Mouse (Mus musculus) E14TG2a.4 (cell line): ENCODE data around the gene Olfr186.
"Not testable (repeated sequence)": the region's sequence is repeated elsewhere in the genome, so short reads cannot be mapped to it uniquely, and the experiment has no call there.

Experiments
- H3K27me3 ChIP-seq: 2 replicates; pipeline ENCODE4 v1.6.1; 2014; ENCODE audit warnings: low read length, control low read depth; ENCODE audit not compliant: insufficient read depth
- H3K36me3 ChIP-seq: 2 replicates; pipeline ENCODE4 v1.6.1; 2014; ENCODE audit warnings: low read length, control low read depth; ENCODE audit not compliant: insufficient read depth
- H3K4me1 ChIP-seq: replicated peaks from 2 replicates; pipeline ENCODE4 v1.6.1; 2014; ENCODE audit warnings: low read depth, low read length, control low read depth
- H3K4me3 ChIP-seq: replicated peaks from 2 replicates; pipeline ENCODE4 v1.5.1; 2014; ENCODE audit warnings: mild to moderate bottlenecking, low read length
- H3K9me3 ChIP-seq: 2 replicates; pipeline ENCODE4 v1.6.1; 2014; ENCODE audit warnings: low read length, control low read depth
- CTCF ChIP-seq: conservative IDR thresholded peaks from 2 replicates; pipeline ENCODE4 v1.5.1; 2014; ENCODE audit warnings: low read length
- NANOG ChIP-seq: IDR thresholded peaks from 2 replicates; pipeline ENCODE4 v1.6.1; 2014; ENCODE audit warnings: borderline replicate concordance, low read length, mixed read lengths
- POU5F1 ChIP-seq: IDR thresholded peaks from 2 replicates; pipeline ENCODE4 v1.6.1; 2014; ENCODE audit warnings: low read length, borderline replicate concordance

Olfr186 gene

DNA sequence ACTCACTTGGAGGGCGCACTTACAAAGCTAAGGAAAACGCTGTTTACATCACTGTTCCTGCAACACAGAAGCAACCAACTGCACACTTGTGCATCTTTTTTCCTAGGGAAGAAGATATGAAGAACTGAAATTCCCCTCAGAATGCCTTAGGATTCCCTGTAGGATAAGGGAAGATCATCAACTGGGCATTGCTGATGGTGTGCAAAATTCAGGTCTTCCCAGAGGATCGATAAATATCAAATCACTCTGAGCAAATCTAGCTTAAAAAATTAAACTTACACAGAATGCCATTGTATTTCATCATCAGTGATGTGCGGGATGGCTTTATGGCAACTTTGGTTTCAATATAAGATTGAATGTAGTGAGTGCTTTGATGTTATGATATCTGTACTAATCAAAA, at the start of gene Olfr186:
TSS of gene Olfr186 (minus strand) at position 101 of the 400 bp plus-strand sequence.
- no peak for TF ChIP-seq POU5F1
- TF ChIP-seq NANOG, result no peak
- TF ChIP-seq CTCF, result no peak
- no peaks in the 10 kb centered on the region for H3K4me1 ChIP-seq
- H3K36me3 ChIP-seq, result no peaks in the 10 kb centered on the region
- no peaks in the 10 kb centered on the region for H3K27me3 ChIP-seq
- no peak within 1 kb of the TSS for H3K4me3 ChIP-seq
- H3K9me3 ChIP-seq, result no peaks in the 10 kb centered on the region

DNA sequence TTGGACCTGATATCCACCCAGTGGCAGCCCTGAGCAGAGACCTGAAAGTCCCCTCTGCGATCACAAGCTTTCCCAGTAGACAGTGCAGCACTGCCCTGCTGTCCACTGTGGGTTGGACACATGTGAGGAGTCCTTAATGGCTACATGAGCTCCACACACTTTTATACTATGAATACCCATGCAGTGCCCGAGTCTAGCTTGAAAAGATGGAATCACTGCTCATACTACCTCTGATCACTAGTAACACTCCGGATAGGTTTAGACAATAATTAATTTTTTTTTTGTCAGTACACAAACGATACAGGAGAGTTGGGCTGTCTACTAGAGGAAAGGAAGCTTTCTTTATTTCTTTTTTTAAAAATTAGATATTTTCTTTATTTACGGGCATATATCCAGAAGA, 47.8 kb upstream of the Olfr186 start, which contains the start of gene Olfr190:
TSS of gene Olfr190 (minus strand) at position 101 of the 400 bp plus-strand sequence.
- Histone ChIP-seq H3K4me3 (no peak within 1 kb of the TSS), H3K9me3 (no peaks in the 10 kb centered on the region), H3K36me3 (no peaks in the 10 kb centered on the region), H3K27me3 (no peaks in the 10 kb centered on the region), H3K4me1 (no peaks in the 10 kb centered on the region)
- TF ChIP-seq POU5F1 (no peak), NANOG (no peak), CTCF (no peak)

DNA sequence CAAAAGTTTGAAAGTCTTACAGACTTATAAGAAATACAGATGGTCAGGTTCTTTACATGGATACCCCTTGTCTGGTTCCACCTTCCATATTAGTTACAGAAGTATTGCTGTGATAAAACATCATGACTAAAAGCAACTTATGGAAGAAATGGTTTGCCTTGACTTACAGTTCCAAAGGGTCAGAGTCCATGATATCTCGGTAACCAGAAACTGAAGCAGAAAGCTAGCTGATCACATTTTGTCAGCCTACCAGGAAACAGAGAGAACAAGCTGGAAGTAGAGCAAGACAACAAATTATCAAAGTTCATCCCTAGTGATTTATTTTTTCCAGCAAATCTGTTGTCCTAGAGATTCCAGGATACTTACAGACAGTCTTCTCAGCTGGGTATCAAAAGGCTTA, 43.4 kb upstream of the Olfr186 start:
- Histone ChIP-seq H3K36me3 (no peaks in the 10 kb centered on the region), H3K27me3 (no peaks in the 10 kb centered on the region), H3K9me3 (no peaks in the 10 kb centered on the region), H3K4me3 (no peak overlapping the region), H3K4me1 (no peaks in the 10 kb centered on the region)
- no peak for TF ChIP-seq CTCF
- TF ChIP-seq NANOG, result no peak
- no peak for TF ChIP-seq POU5F1

GRCm38 (mm10) chr16:59071755-59072154, 41.7 kb upstream of the Olfr186 start:
- TF ChIP-seq CTCF (no peak), POU5F1 (no peak), NANOG (no peak)
- Histone ChIP-seq H3K36me3 (no peaks in the 10 kb centered on the region), H3K27me3 (no peaks in the 10 kb centered on the region), H3K9me3 (no peaks in the 10 kb centered on the region), H3K4me3 (no peak overlapping the region), H3K4me1 (no peaks in the 10 kb centered on the region)

DNA sequence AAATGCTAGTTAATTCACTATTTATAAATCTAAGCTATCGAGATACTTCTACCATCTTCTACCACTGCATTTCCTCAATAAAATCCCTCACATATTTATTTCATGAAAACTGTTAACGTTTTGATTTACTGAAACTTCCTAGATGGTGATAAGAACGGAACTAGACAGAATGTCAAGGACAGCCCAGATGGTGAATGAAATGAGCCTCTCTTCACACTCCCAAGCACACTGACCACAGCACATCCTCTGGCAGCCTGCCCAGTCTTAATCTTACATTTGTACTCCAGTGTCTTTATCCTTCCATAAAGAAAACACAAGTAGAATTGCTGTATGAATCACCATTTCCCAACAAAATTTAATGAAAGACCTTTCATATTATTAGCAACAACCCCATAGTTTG, 32.3 kb upstream of the Olfr186 start:
- not testable (repeated sequence) for H3K27me3 ChIP-seq, H3K36me3 ChIP-seq, H3K9me3 ChIP-seq, H3K4me3 ChIP-seq, H3K4me1 ChIP-seq

- not testable (repeated sequence) for H3K4me3 ChIP-seq, H3K27me3 ChIP-seq, H3K9me3 ChIP-seq, H3K4me1 ChIP-seq, H3K36me3 ChIP-seq
These were observed 19.2 kb upstream of the Olfr186 start for GRCm38 (mm10) chr16:59049286-59049685.

GRCm38 (mm10) chr16:59048860-59049259, 18.8 kb upstream of the Olfr186 start:
- Histone ChIP-seq H3K4me3 (no peak overlapping the region), H3K27me3 (no peaks in the 10 kb centered on the region), H3K4me1 (no peaks in the 10 kb centered on the region), H3K36me3 (no peaks in the 10 kb centered on the region), H3K9me3 (no peaks in the 10 kb centered on the region)
- TF ChIP-seq NANOG, result no peak
- no peak for TF ChIP-seq CTCF

DNA sequence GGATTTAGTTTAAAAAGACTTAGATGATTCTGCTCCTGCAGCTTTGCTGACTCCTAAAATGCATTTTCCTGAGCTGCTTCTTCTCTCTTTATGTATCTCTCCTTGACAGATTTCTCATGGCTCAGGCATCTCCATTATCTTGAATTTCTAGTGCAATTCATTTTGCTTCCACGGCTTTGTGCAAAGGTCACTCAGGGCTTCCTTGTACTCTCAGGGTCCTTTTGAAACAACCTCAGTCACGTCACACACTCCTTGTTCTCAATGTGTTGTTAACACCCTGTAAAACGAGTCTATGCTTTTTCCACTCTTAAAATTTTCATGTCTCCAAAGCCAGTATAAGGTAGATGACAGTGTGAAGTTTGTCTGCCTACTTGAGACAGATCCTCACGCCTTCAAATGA, 17.5 kb upstream of the Olfr186 start:
- TF ChIP-seq CTCF (no peak), POU5F1 (no peak), NANOG (no peak)
- no peaks in the 10 kb centered on the region for H3K36me3 ChIP-seq

DNA sequence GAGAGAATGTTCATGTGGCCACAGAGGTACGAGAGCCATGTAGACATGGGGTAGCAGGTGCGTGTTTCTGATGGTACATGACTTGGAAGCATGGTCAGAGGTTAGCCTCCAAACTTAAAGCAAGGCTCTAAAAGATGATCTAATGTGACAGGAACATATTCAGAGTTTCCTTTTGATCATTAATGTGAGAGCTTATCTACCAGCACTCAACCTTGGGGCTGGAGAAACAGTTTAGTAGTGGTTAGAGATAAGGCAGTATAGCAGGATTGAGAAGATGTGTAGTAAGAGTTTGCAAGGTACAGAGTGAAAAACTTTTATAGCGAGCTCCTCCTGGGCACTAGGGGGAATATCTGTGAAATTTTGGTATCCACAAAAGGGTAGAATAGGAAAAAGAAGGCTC, 15.7 kb upstream of the Olfr186 start:
- Histone ChIP-seq H3K27me3 (no peaks in the 10 kb centered on the region), H3K36me3 (no peaks in the 10 kb centered on the region)

More for the DNA sequence above, 17.5 kb upstream of the Olfr186 start:
- Histone ChIP-seq H3K9me3 (no peaks in the 10 kb centered on the region), H3K4me1 (no peaks in the 10 kb centered on the region), H3K4me3 (no peak overlapping the region), H3K27me3 (no peaks in the 10 kb centered on the region)

GRCm38 (mm10) chr16:59039710-59040109, 9.6 kb upstream of the Olfr186 start, which contains the start of gene Olfr187:
Gene Olfr187 (minus strand): TSS chr16:59039767.
- Histone ChIP-seq H3K9me3 (no peaks in the 10 kb centered on the region), H3K27me3 (no peaks in the 10 kb centered on the region), H3K36me3 (no peaks in the 10 kb centered on the region), H3K4me1 (no peaks in the 10 kb centered on the region), H3K4me3 (no peak within 1 kb of the TSS)
- TF ChIP-seq NANOG (no peak), POU5F1 (no peak), CTCF (no peak)

More for the DNA sequence above, 15.7 kb upstream of the Olfr186 start:
- H3K4me3 ChIP-seq, result no peak overlapping the region
- TF ChIP-seq NANOG (no peak), CTCF (no peak), POU5F1 (no peak)
- H3K9me3 ChIP-seq, result no peaks in the 10 kb centered on the region
- H3K4me1 ChIP-seq, result no peaks in the 10 kb centered on the region
